Comparison of ENCODE assay signal across 8 mouse cellular contexts in the genomic region with DNA sequence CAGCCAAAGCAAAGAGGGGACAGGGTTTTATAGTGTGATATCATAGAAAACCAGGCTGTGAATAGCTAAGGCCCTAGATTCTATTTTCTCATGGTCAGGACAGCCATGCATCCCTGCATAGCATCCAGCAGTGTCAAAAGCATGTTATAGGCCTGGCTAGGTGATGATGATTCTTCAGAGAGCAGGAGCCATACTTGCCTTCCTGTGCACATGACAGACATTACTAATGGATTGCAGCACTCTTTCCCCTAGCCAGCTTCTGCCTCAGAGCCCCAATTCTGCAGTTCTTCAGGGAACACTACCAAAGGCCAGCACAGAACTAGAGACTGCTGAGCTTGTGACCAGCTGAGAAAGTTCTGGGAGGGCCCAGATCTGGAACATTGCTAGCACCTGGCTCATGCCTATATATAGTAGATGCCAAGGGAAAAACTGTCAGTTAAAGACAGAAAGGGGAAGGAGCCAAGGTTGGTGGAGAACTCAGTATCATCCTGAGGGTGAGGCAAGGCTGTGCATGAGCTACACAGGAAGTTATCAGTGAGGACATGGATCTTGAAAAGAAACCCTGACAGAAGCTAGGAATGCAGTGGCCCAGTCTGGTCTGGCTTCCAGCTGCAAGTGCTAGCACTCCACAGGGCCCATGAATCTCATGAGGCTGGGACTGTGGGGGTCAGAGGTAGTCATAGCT.
DNase-seq lines count a peak whose midpoint lies in the region; ATAC-seq and TF ChIP-seq lines count a peak whose summit lies in the region.

No protein-coding gene starts in this region.

- H3K27me3 ChIP-seq in midbrain, postnatal 0 days (ENCODE audit: insufficient read depth, low read length): no peaks in the 10 kb centered on the region
- no peaks in the 10 kb centered on the region for H3K27me3 ChIP-seq in midbrain, embryonic 14.5 days (ENCODE audit: control insufficient read depth, insufficient read depth, low read length)
- H3K27me3 ChIP-seq in stomach, embryonic 14.5 days (ENCODE audit: control insufficient read depth, insufficient read depth, low read length): no peaks in the 10 kb centered on the region

- H3K4me3 ChIP-seq in midbrain, postnatal 0 days (ENCODE audit: low read depth, low read length): no peak overlapping the region
- no peak overlapping the region for H3K4me3 ChIP-seq in midbrain, embryonic 14.5 days (replicated peaks; ENCODE audit: low read depth, low read length)
- no peak overlapping the region for H3K4me3 ChIP-seq in stomach, embryonic 14.5 days (ENCODE audit: low read depth, low read length)

- H3K36me3 ChIP-seq in midbrain, postnatal 0 days (ENCODE audit: insufficient read depth, low read length): no peaks in the 10 kb centered on the region
- no peaks in the 10 kb centered on the region for H3K36me3 ChIP-seq in midbrain, embryonic 14.5 days (ENCODE audit: control insufficient read depth, insufficient read depth, low read length)
- no peaks in the 10 kb centered on the region for H3K36me3 ChIP-seq in stomach, embryonic 14.5 days (ENCODE audit: control insufficient read depth, insufficient read depth, low read length)

- no peak overlapping the region for H3K9ac ChIP-seq in midbrain, postnatal 0 days (replicated peaks; ENCODE audit: low read length, poor library complexity, severe bottlenecking)
- H3K9ac ChIP-seq in midbrain, embryonic 14.5 days (replicated peaks; ENCODE audit: low read length): no peak overlapping the region
- H3K9ac ChIP-seq in stomach, embryonic 14.5 days (replicated peaks; ENCODE audit: low read depth, low read length): no peak overlapping the region

- H3K4me2 ChIP-seq in midbrain, postnatal 0 days (ENCODE audit: low read depth, low read length, poor library complexity, severe bottlenecking): no peak overlapping the region
- no peak overlapping the region for H3K4me2 ChIP-seq in midbrain, embryonic 14.5 days (ENCODE audit: low read length)
- no peak overlapping the region for H3K4me2 ChIP-seq in stomach, embryonic 14.5 days (replicated peaks; ENCODE audit: low read depth, low read length)

- H3K9me3 ChIP-seq in midbrain, postnatal 0 days (ENCODE audit: low read length): no peaks in the 10 kb centered on the region
- H3K9me3 ChIP-seq in midbrain, embryonic 14.5 days (ENCODE audit: control insufficient read depth, low read length): no peaks in the 10 kb centered on the region
- H3K9me3 ChIP-seq in stomach, embryonic 14.5 days (ENCODE audit: control insufficient read depth, low read depth, low read length): no peaks in the 10 kb centered on the region

- no peak for TF ChIP-seq CTCF in midbrain, postnatal 0 days (IDR thresholded peaks at IDR 0.05)

- DNase-seq in heart, adult 11 months: peak; percentile 96
- DNase-seq in heart, adult 8-10 months (ENCODE audit: low spot score): no peak
- no peak for DNase-seq in midbrain, postnatal 0 days (ENCODE audit: low spot score)
- DNase-seq in midbrain, embryonic 14.5 days: no peak
- no peak for DNase-seq in urinary bladder, adult 18-20 months (ENCODE audit: low spot score in 2 of 2)
- no peak for DNase-seq in ovary, postnatal 36 days (ENCODE audit: low spot score)

- H3K27ac ChIP-seq in midbrain, postnatal 0 days (ENCODE audit: low read depth, low read length): peak overlapping the region; percentile 57
- H3K27ac ChIP-seq in midbrain, embryonic 14.5 days (replicated peaks; ENCODE audit: low read depth, low read length): no peak overlapping the region
- H3K27ac ChIP-seq in stomach, embryonic 14.5 days (ENCODE audit: low read length): peak overlapping the region; percentile 80; the same call in 1 of the 2 replicates

- H3K4me1 ChIP-seq in midbrain, postnatal 0 days (ENCODE audit: insufficient read depth, low read length): no peaks in the 10 kb centered on the region
- 0 out of 2 replicates have a peak, but pooled peaks cover 3% of the 10 kb centered on the region for H3K4me1 ChIP-seq in midbrain, embryonic 14.5 days (ENCODE audit: control insufficient read depth, insufficient read depth, low read length)
- peaks cover 11% of the 10 kb centered on the region for H3K4me1 ChIP-seq in stomach, embryonic 14.5 days (ENCODE audit: control insufficient read depth, insufficient read depth, low read length)

- no peak for ATAC-seq in midbrain, postnatal 0 days (ENCODE audit: low FRiP score)
- ATAC-seq in midbrain, embryonic 14.5 days (ENCODE audit: low FRiP score, low TSS enrichment): no peak
- peak; percentile 19 for ATAC-seq in inflammation-experienced regulatory T-cells, adult 6 months
- no peak for ATAC-seq in stomach, embryonic 14.5 days (ENCODE audit: insufficient number of reproducible peaks, insufficient read depth, low FRiP score, low read depth)
